Mouse (Mus musculus) B cell, adult 62 days (primary cell): ENCODE data around the gene Mbl1. TPM values are rescaled to one million over a fixed set of nuclear protein-coding genes. Genes with fewer than 3 reads are reported as not detected.

Experiments
- total RNA-seq: library from RNA; stranded (reverse); gene quantifications from 4 replicates; pipeline ENCODE4 v1.2.4, GENCODE M21; 2023

The Mbl1 gene
- total RNA-seq, result not detected in 4 replicates

GRCm38 (mm10) chr14:41151220-41151898 is at the start of gene Mbl1:
Mbl1 (plus strand) TSS chr14:41151458.

GRCm38 (mm10) chr14:41104853-41105444 is 46.3 kb upstream of the Mbl1 start, which contains the start of gene Mat1a:
Mat1a (plus strand) TSS chr14:41105035.

GRCm38 (mm10) chr14:41131540-41131939 is 19.7 kb upstream of the Mbl1 start, which contains the start of gene Sftpa1:
Sftpa1 (plus strand) TSS chr14:41131782.

GRCm38 (mm10) chr14:41185059-41185821 is 34.0 kb downstream of the Mbl1 start, which contains the start of gene Sftpd:
Sftpd (minus strand) TSS chr14:41185149.

Other genes with a start within 250 kb of the Mbl1 start
- 57.2 to 66.0 TPM (median 64.5 TPM) in 4 replicates for gene Tspan14, start 184.7 kb upstream of the Mbl1 start, total RNA-seq
- gene Fam213a, start 137.7 kb upstream of the Mbl1 start, total RNA-seq, result 18.9 to 23.4 TPM (median 20.1 TPM) in 4 replicates
- not detected in 4 replicates for gene Dydc2, start 82.2 kb upstream of the Mbl1 start, total RNA-seq
- not detected in 4 replicates for gene Dydc1, start 78.5 kb upstream of the Mbl1 start, total RNA-seq
- gene Mat1a, start 46.4 kb upstream of the Mbl1 start, total RNA-seq, result not detected in 4 replicates
- not detected in 4 replicates for gene Sftpa1, start 19.7 kb upstream of the Mbl1 start, total RNA-seq
- gene Sftpd, start 33.7 kb downstream of the Mbl1 start, total RNA-seq, result not detected in 4 replicates
- gene Gm2832, start 127.3 kb downstream of the Mbl1 start, total RNA-seq, result not detected in 4 replicates
- not detected in 4 replicates for gene Gm5798, start 197.2 kb downstream of the Mbl1 start, total RNA-seq
- gene Gm7945, start 234.9 kb downstream of the Mbl1 start, total RNA-seq, result not detected in 4 replicates